Mouse (Mus musculus) neural tube, embryonic 13.5 days (tissue): ENCODE measurements around the gene Dvl3. TPM values are rescaled to one million over a fixed set of nuclear protein-coding genes. Genes with fewer than 3 reads are reported as not detected.

Experiments
- ATAC-seq: fragments of 200-750 bp; cut with Nextera tagmentation; 2 replicates; pipeline ENCODE4 v1.8.0; 2017; ENCODE audit warnings: low read depth, mild to moderate bottlenecking, moderate TSS enrichment, moderate library complexity
- H3K27ac ChIP-seq: fragments of 300-500 bp; sonication (generic); replicated peaks from 2 replicates; pipeline ENCODE4 v1.5.1; 2015; ENCODE audit warnings: moderate library complexity, mild to moderate bottlenecking, inconsistent platforms
- H3K27me3 ChIP-seq: fragments of 300-500 bp; sonication (generic); 2 replicates; pipeline ENCODE4 v1.6.1; 2015; ENCODE audit warnings: mild to moderate bottlenecking, inconsistent platforms
- H3K36me3 ChIP-seq: fragments of 300-500 bp; sonication (generic); 2 replicates; pipeline ENCODE4 v1.6.1; 2015; ENCODE audit warnings: mild to moderate bottlenecking, inconsistent platforms
- H3K4me1 ChIP-seq: fragments of 300-500 bp; sonication (generic); replicated peaks from 2 replicates; pipeline ENCODE4 v1.6.1; 2015; ENCODE audit warnings: inconsistent platforms
- H3K4me2 ChIP-seq: fragments of 300-500 bp; sonication (generic); 2 replicates; pipeline ENCODE4 v1.6.1; 2015; ENCODE audit warnings: inconsistent platforms, mild to moderate bottlenecking, moderate library complexity
- H3K4me3 ChIP-seq: fragments of 300-500 bp; sonication (generic); 2 replicates; pipeline ENCODE4 v1.5.1; 2015; ENCODE audit warnings: mild to moderate bottlenecking, inconsistent platforms
- H3K9ac ChIP-seq: fragments of 300-500 bp; sonication (generic); 2 replicates; pipeline ENCODE4 v1.6.1; 2015; ENCODE audit warnings: moderate library complexity, mild to moderate bottlenecking, inconsistent platforms
- H3K9me3 ChIP-seq: fragments of 300-500 bp; sonication (generic); 2 replicates; pipeline ENCODE4 v1.6.1; 2016; ENCODE audit warnings: inconsistent platforms
- WGBS: fragments of 180-500 bp; shearing (Covaris S2); methylation state at CpG from one replicate; pipeline ENCODE4 v1.1.7; 2015; 5-methylcytosine and 5-hydroxymethylcytosine counted together
- polyA plus RNA-seq: library from polyadenylated mRNA; unstranded; fragments of >200 nt; fragmentation: Nextera tagmentation; extraction: Ambion mirVana; gene quantifications from 2 replicates; pipeline ENCODE4 v1.2.1, GENCODE M21; 2015

Dvl3 gene
- polyA plus RNA-seq, 1 experiment from 2014 or later: 48.5 TPM

DNA sequence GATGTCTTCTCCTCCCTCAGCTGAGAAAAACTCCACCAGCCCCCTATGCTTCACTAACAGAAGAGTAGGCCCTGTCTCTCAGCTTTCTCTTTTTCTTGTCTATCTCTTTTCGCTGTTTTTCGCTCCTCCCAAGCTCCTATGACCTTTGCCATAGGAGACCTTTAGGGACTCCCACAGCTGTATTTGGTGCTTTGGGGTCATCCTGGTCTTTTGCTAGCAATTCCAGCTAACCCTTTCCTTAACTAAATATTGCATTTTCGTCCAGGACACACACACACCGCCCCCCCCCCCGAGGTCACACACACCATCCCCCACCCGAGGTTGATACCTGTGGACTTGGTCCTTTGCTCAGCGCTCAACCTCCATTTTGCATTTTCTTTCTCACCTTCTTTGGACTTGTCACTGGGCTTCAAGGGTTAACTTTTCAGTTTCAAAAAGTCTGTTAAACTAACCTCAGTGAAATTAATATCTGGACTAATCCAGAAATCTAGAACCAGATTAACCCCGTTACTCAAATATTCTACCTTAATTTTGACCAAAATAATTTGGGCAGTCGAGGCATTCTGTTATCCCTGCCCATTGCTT is 19.4 kb downstream of the Dvl3 start:
- H3K27me3 ChIP-seq: no peaks in the 10 kb centered on the region
- H3K9ac ChIP-seq: peak overlapping the region; percentile 97
- 39% methylated on average over 9 of the region's 9 CpGs for WGBS
- peak overlapping the region; percentile 88 for H3K4me2 ChIP-seq
- H3K9me3 ChIP-seq: no peaks in the 10 kb centered on the region
- H3K4me1 ChIP-seq: peaks cover 26% of the 10 kb centered on the region
- peaks cover 60% of the 10 kb centered on the region for H3K36me3 ChIP-seq
- H3K27ac ChIP-seq: peak overlapping the region; percentile 87
- peak overlapping the region; percentile 86 for H3K4me3 ChIP-seq
- ATAC-seq: no peak

DNA sequence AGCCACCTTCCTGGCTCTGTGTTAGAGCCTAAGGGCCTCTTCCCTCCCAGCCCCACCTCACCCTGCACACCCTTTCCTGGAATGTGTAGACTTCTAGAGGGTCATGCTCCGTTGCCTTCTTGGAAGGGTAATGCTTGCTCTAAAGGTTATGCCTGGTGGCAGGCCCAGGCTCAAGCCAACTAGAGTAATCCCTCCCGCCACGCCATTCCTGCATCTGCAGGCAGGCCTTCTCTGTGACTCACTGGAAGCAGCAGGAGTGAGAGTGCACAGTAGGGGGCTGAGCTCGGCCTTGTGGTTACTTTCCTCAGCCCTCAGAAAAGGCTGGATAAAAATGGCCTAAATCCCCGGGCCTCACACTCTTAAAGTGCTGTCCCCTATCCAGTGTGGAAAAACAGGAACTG is 20.3 kb downstream of the Dvl3 start:
- peaks cover 26% of the 10 kb centered on the region for H3K4me1 ChIP-seq
- ATAC-seq: no peak
- H3K9ac ChIP-seq: peak overlapping the region; percentile 97
- H3K4me2 ChIP-seq: peak overlapping the region; percentile 88
- 30% methylated on average over 5 of the region's 5 CpGs for WGBS
- H3K27me3 ChIP-seq: no peaks in the 10 kb centered on the region
- peak overlapping the region; percentile 49 for H3K27ac ChIP-seq
- peaks cover 60% of the 10 kb centered on the region for H3K36me3 ChIP-seq
- no peaks in the 10 kb centered on the region for H3K9me3 ChIP-seq
- H3K4me3 ChIP-seq: peak overlapping the region; percentile 86

DNA sequence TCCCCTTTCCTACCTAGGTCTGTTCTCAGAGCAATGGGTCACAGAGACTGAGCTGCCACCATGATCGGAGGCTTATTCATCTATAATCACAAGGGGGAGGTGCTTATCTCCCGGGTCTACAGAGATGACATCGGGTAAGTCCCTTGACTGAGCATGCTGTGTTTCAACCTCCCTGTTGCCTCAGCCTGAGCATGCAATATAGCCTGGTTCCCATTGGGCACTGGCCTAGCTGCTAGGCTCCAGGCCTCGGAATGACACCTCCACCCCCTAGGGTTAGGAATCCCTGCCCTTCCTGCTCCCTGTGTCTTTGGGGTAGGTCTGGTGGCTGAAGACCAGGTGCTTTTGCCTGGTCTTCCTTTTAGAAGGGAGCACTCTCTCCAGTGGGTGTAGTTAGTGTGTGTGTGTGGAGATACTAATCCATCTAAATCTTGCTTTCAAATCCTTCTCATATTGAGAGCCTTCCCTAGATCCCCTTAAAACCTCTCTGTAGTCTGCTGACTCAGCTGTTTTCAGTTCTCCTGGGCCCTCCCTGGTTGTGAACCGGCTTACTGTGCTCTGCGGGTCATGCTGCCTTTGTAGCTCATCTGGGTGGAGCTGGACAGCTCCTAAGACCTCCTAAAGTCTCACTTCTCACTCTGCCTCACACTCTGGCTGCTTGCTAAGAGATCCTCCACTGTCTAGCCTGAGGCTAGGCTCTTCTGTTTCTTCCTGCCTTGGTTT is 21.0 kb downstream of the Dvl3 start:
- peaks cover 61% of the 10 kb centered on the region for H3K36me3 ChIP-seq
- H3K4me3 ChIP-seq: peak overlapping the region; percentile 86
- H3K27ac ChIP-seq: no peak overlapping the region
- peak overlapping the region; percentile 88 for H3K4me2 ChIP-seq
- peaks cover 26% of the 10 kb centered on the region for H3K4me1 ChIP-seq
- WGBS: 48% methylated on average over 6 of the region's 6 CpGs
- no peaks in the 10 kb centered on the region for H3K9me3 ChIP-seq
- H3K9ac ChIP-seq: peak overlapping the region; percentile 97
- H3K27me3 ChIP-seq: no peaks in the 10 kb centered on the region
- ATAC-seq: no peak

DNA sequence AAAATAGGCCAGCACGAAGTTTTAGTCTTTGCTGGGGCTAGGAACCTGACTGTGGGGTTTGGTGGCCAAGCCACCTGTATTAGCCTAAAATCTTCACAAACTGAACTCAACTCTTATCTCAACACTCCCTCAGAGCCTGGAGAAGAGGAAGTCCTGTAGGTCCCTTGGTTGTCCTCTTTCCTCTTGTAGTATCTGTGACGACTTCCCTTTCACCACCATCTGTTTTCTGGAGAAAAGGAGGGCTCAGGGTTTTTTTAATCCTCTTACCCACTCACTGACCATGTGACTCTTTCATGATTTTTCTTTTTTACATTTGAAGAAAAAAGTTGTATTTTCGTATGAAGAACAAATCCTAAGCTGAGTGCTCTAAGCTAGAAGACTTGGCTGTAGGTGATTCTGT is 22.9 kb downstream of the Dvl3 start:
- Histone ChIP-seq H3K36me3 (peaks cover 66% of the 10 kb centered on the region), H3K27ac (no peak overlapping the region), H3K4me1 (peaks cover 26% of the 10 kb centered on the region), H3K27me3 (no peaks in the 10 kb centered on the region), H3K4me2 (no peak overlapping the region), H3K9ac (no peak overlapping the region), H3K4me3 (no peak overlapping the region), H3K9me3 (no peaks in the 10 kb centered on the region)
- 84% methylated on average over 3 of the region's 3 CpGs for WGBS
- ATAC-seq: no peak

DNA sequence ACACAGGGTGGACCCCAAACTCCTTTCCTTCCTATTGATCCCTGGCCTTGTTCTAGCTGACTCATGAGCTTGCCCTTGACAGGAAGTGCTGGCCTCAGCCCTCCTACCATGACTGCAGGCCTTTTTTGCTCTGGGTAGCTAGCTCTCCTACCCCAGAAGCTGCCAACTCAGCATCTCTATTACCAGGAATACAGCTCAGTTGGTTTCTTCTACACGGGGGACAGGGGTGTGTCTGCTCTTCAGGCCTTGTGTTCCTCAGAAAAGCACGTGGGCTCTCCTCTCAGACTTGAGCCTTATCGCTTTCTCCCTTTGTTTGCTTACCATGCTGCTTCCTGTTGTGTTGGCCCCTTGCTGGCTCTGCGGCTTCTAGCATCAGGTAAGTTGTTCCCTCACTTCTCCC is 23.7 kb downstream of the Dvl3 start:
- Histone ChIP-seq H3K9ac (no peak overlapping the region), H3K36me3 (peaks cover 74% of the 10 kb centered on the region)
- WGBS: 87% methylated on average over 4 of the region's 4 CpGs

DNA sequence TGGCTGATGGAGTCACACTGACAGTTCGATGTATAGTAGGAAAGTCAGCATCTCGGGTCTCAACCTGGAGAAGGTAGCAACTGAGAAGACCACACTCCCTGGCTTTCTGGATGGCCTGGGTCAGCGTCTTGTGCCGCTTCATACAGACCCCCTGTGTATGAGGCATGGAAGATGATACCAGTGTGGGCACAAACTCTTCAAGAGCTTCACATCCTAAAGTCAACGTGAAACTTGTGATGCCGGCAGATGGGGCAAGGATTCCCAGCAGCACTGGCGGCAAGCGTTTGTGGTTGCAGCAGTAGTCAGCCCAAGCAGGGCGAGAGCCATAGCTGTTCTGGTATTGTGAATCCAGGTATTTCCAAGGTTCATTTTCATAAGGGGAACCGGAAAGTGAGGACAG is 28.9 kb downstream of the Dvl3 start:
- Histone ChIP-seq H3K4me3 (no peak overlapping the region), H3K36me3 (peaks cover 66% of the 10 kb centered on the region), H3K9ac (no peak overlapping the region), H3K9me3 (no peaks in the 10 kb centered on the region), H3K27ac (no peak overlapping the region), H3K4me1 (peaks cover 25% of the 10 kb centered on the region), H3K27me3 (no peaks in the 10 kb centered on the region), H3K4me2 (no peak overlapping the region)
- 93% methylated on average over 10 of the region's 10 CpGs for WGBS
- ATAC-seq: no peak

More for the DNA sequence above, 23.7 kb downstream of the Dvl3 start:
- Histone ChIP-seq H3K9me3 (no peaks in the 10 kb centered on the region), H3K4me3 (no peak overlapping the region), H3K4me2 (no peak overlapping the region), H3K4me1 (peaks cover 26% of the 10 kb centered on the region), H3K27ac (no peak overlapping the region), H3K27me3 (no peaks in the 10 kb centered on the region)
- ATAC-seq: no peak

DNA sequence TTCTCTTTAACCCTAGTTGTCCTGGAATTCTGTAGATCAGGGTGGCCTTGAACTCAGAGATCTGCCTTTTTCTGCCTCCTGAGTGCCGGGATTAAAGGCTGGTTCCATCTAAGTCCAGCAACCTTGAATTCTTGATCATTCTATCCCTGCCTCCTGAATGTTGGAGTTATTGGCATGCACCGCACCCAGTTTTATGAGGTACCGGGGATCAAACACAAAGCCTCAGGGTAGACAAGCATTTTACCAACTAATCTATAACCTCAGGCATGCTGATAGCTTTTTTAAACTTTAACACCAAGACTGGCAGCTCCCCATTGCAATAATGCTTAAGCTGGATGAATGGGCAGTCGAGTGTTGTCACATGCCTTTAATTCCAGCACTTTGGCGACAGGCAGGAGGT is 30.6 kb downstream of the Dvl3 start:
- no peak for ATAC-seq
- no peaks in the 10 kb centered on the region for H3K9me3 ChIP-seq
- 0 out of 2 replicates have a peak overlapping the region, but pooled peaks have one; percentile 2 for H3K27ac ChIP-seq
- WGBS: 65% methylated on average over 5 of the region's 5 CpGs
- no peaks in the 10 kb centered on the region for H3K27me3 ChIP-seq
- peak overlapping the region; percentile 61 for H3K9ac ChIP-seq
- H3K4me1 ChIP-seq: peaks cover 25% of the 10 kb centered on the region
- peak overlapping the region; percentile 93 for H3K4me3 ChIP-seq
- peak overlapping the region; percentile 93 for H3K4me2 ChIP-seq
- H3K36me3 ChIP-seq: peaks cover 65% of the 10 kb centered on the region

DNA sequence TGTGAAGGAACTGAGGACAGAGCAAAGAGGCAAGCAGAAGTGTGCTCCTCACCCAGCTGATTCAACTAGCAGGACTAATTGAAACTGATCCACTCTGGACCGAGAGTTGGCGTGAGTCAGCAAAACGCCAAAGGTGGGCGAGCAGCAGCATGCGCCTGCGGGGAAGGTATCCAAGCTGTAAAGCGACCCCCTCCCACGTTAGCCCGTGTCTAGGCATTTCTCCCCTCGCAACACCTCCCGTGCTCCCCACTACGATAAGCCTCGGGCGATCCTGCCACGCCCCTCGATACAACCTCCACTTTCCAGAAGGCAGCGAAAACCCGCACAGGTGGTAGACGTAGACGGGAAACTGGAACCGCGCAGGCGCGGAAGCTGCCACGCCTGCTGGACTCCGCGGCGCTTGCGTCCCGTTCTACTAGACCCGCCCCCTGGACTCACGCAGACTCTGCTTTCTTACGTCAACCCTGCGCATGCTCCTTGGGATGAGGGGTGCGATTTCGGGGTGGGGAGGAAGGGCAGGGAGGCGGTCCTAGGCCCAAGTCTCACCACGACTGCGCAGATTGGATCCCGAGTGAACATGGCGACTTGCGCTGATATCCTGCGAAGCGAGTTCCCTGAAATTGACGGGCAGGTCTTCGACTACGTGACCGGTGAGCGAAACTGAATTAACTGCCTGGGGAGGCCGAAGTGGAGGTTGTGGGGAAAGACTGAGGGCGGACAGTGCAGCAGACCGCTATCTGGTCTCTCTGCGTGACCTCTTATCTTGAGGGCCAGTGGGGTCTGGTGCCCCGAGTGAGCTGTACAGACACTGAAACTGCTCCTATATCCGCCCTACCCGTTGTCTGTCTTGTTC is 31.5 kb downstream of the Dvl3 start, which contains the start of gene Abcf3:
Gene Abcf3, plus strand, starts transcription at position 482 of the 853 bp plus-strand sequence.
- Histone ChIP-seq H3K36me3 (peaks cover 67% of the 10 kb centered on the region), H3K4me2 (peak within 1 kb of the TSS; percentile 93), H3K4me3 (peak within 1 kb of the TSS; percentile 93), H3K27ac (peak within 1 kb of the TSS; percentile 33; the same call in 1 of the 2 replicates), H3K9me3 (no peaks in the 10 kb centered on the region), H3K4me1 (peaks cover 25% of the 10 kb centered on the region), H3K27me3 (no peaks in the 10 kb centered on the region), H3K9ac (peak within 1 kb of the TSS; percentile 89)
- under 1% methylated on average over 56 of the region's 56 CpGs for WGBS
- peak; percentile 99 for ATAC-seq

DNA sequence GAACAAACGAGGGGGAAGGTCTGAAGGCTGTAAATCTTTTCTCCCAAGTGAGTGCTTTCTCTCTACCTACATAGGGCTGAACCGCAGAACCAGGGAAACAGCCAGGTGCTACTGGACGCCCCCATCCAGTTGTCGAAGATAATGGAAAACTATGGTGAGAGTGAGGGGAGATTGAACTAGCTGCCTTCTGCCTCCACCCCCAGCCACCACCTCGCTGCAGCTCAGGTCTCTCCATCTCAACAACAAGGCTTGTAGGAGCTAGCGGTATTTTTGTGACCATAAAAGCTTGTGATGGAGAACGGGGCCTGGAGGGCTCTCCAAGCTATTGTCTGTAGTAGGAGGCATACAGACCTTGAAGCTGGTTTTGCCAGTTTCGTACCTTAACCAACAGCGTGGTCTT is 32.4 kb downstream of the Dvl3 start:
- peak overlapping the region; percentile 93 for H3K4me2 ChIP-seq
- peak overlapping the region; percentile 89 for H3K9ac ChIP-seq
- WGBS: 42% methylated on average over 9 of the region's 9 CpGs
- H3K27me3 ChIP-seq: no peaks in the 10 kb centered on the region
- H3K4me3 ChIP-seq: peak overlapping the region; percentile 93
- H3K27ac ChIP-seq: 0 out of 2 replicates have a peak overlapping the region, but pooled peaks have one; percentile 33
- no peaks in the 10 kb centered on the region for H3K9me3 ChIP-seq
- ATAC-seq: no peak
- peaks cover 25% of the 10 kb centered on the region for H3K4me1 ChIP-seq
- H3K36me3 ChIP-seq: peaks cover 67% of the 10 kb centered on the region

DNA sequence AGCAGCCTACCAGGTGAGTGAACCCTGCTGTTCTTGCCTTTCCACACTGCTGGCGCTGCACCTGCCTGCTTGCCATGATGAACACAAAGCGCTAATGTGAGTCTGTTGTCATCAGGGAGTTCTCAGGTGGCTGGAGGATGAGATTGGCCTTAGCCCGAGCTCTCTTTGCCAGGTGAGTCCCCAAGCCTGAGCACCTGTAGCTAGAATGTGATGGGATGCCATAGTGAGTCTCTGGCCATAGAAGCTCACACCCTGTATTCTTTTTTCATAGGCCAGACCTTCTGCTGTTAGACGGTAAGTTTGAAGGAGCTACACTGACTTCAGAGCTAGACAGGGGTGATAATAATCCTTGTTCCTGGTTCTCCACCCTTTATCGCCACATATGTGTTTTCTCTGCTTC is 34.9 kb downstream of the Dvl3 start:
- Histone ChIP-seq H3K27me3 (no peaks in the 10 kb centered on the region), H3K27ac (no peak overlapping the region), H3K9ac (no peak overlapping the region), H3K36me3 (peaks cover 64% of the 10 kb centered on the region), H3K9me3 (no peaks in the 10 kb centered on the region), H3K4me1 (peaks cover 25% of the 10 kb centered on the region), H3K4me2 (no peak overlapping the region), H3K4me3 (no peak overlapping the region)
- no peak for ATAC-seq
- 94% methylated on average over 5 of the region's 5 CpGs for WGBS

DNA sequence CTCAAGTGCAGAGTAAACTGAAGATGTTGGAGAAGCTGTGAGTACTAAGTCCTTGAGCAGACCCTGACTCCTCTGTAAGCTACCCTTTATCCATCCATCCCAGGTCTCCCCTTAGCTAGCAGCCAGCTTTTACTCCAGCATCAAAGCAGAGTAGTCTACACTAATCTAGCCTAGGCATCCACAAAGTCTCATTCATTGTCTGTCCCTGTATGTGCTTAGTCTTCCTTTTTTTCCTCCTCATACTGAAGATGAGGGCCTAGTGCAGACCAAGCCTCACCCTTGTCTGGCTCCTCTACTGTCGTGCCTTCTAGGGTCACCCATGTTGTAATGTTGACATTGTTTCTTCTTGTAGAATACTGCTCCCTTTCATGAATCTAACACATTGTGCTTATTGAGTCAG is 35.8 kb downstream of the Dvl3 start:
- WGBS: 97% methylated on average over 1 of the region's 1 CpGs
- no peak for ATAC-seq
- Histone ChIP-seq H3K27ac (no peak overlapping the region), H3K4me2 (no peak overlapping the region), H3K9ac (no peak overlapping the region), H3K27me3 (no peaks in the 10 kb centered on the region), H3K4me1 (peaks cover 19% of the 10 kb centered on the region), H3K4me3 (no peak overlapping the region), H3K9me3 (no peaks in the 10 kb centered on the region), H3K36me3 (peaks cover 70% of the 10 kb centered on the region)

DNA sequence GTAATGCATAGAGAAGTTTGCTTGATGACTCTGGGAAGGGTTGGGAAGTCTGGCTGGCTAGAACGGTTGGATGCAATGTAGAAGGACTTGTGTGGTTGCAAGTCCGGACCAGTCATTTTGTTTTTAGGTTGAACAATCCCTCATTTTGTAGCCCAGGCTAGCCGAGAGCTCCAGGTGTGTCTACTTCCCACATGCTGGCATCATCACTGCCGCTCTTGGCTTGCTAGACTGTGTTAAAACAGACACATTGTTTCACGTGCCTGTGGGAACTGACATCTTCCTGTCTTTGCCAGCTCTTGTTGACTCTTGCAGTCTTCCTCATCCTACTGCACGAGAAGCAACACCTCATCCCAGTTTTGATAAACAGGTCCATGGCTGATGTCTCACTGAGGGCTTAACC is 38.2 kb downstream of the Dvl3 start:
- 94% methylated on average over 6 of the region's 6 CpGs for WGBS

More for the DNA sequence above, 38.2 kb downstream of the Dvl3 start:
- Histone ChIP-seq H3K36me3 (peaks cover 88% of the 10 kb centered on the region), H3K9me3 (no peaks in the 10 kb centered on the region), H3K27ac (no peak overlapping the region), H3K4me1 (peaks cover 3% of the 10 kb centered on the region), H3K9ac (no peak overlapping the region), H3K4me3 (no peak overlapping the region), H3K27me3 (no peaks in the 10 kb centered on the region), H3K4me2 (no peak overlapping the region)
- no peak for ATAC-seq
